Mouse (Mus musculus) brain, embryonic 14.5 days (tissue): ENCODE data around the gene She.

ENCODE experiments used
- CTCF ChIP-seq: fragments of 200-500 bp; IDR thresholded peaks from 2 replicates; pipeline ENCODE4 v1.5.1; 2012; ENCODE audit warnings: inconsistent platforms, mild to moderate bottlenecking, moderate library complexity, borderline replicate concordance; ENCODE audit not compliant: insufficient read depth, insufficient read length; ENCODE audit errors: extremely low read depth
- POLR2A ChIP-seq: fragments of 200-500 bp; IDR thresholded peaks from 2 replicates; pipeline ENCODE4 v1.6.1; 2012; ENCODE audit warnings: mild to moderate bottlenecking, inconsistent platforms, borderline replicate concordance; ENCODE audit not compliant: poor library complexity, insufficient read depth, insufficient read length, severe bottlenecking; ENCODE audit errors: extremely low read depth

GRCm38 (mm10) chr3:89801507-89801847 is 29.7 kb upstream of the She start:
- TF ChIP-seq CTCF (no peak), POLR2A (no peak)
